Mouse (Mus musculus) testis, adult 2 months (tissue): ENCODE measurements around the gene Olfr1404.

Source experiments
- CTCF ChIP-seq: fragments of 200-500 bp; IDR thresholded peaks from 2 replicates; pipeline ENCODE4 v1.5.1; 2012; ENCODE audit warnings: low read depth, mild to moderate bottlenecking, inconsistent platforms, low read length, moderate library complexity; ENCODE audit not compliant: control insufficient read depth, insufficient read depth, insufficient replicate concordance
- POLR2A ChIP-seq: fragments of 200-500 bp; IDR thresholded peaks from 2 replicates; pipeline ENCODE4 v1.6.1; 2012; ENCODE audit warnings: low read depth, mild to moderate bottlenecking, inconsistent platforms, low read length, moderate library complexity; ENCODE audit not compliant: control insufficient read depth

DNA sequence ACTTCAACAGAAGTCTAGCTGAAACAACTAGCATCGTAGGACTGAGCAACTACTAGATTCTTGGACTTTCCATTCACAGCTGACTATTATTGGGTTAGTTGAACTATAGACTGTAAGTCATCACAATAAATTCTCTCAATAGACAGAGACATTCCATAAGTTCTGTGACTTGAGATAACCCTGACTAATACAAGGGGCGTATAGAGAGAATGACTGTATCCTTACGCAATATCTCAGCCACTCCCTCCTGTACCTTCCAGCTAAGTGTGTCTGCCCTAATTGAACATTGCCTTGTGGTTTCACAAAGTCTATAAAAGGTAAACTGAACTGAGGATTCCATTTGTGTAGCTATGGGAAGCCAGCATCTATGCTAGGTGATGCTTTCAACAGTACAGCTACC lies 37.7 kb downstream of the Olfr1404 start:
- no peak for TF ChIP-seq CTCF
- no peak for TF ChIP-seq POLR2A
